Comparison of ENCODE assay signal across 13 mouse cellular contexts in genomic region chr11:82206960-82207488, GRCm38 (mm10).
"Had no signal": no experiment of that assay in that cellular context is flagged by ENCODE, and none has a peak within 500 bp of the region (broad histone marks: within the 10 kb centered on the region; RNA-seq: fewer than 3 reads in every experiment).

No protein-coding gene starts in this region.

- H3K4me3 ChIP-seq: lung, embryonic 15.5 days; megakaryocyte, embryonic 14.5 days; midbrain, embryonic 13.5 days; neural tube, embryonic 12.5 days; stomach, embryonic 15.5 days had no signal

- H3K27me3 ChIP-seq: lung, embryonic 15.5 days; midbrain, embryonic 13.5 days; stomach, embryonic 15.5 days had no signal

- H3K4me2 ChIP-seq: lung, embryonic 15.5 days; midbrain, embryonic 11.5 days; midbrain, embryonic 13.5 days; neural tube, embryonic 12.5 days; stomach, embryonic 15.5 days had no signal

- DNase-seq: lung, adult 2 months; lung, postnatal 14 days; lung, postnatal 36 days; right cerebral cortex, postnatal 14 days; thymus, adult 2 months; thymus, postnatal 25 days; thymus, postnatal 4 days had no signal

- H3K36me3 ChIP-seq: lung, embryonic 15.5 days; midbrain, embryonic 13.5 days; neural tube, embryonic 12.5 days; stomach, embryonic 15.5 days had no signal
